12 mouse cellular contexts compared by ENCODE assay signal in genomic region chr10:70800736-70801306, GRCm38 (mm10).
DNase-seq lines count a peak whose midpoint lies in the region; ATAC-seq lines count a peak whose summit lies in the region.
"Had no signal": no experiment of that assay in that cellular context is flagged by ENCODE, and none has a peak within 500 bp of the region (broad histone marks: within the 10 kb centered on the region; RNA-seq: fewer than 3 reads in every experiment).

No protein-coding gene starts in this region.

- 68% methylated on average over 11 of the region's 11 CpGs for WGBS in forebrain, embryonic 16.5 days
- WGBS in midbrain, embryonic 16.5 days, result 76% methylated on average over 11 of the region's 11 CpGs
- 66% methylated on average over 11 of the region's 11 CpGs for WGBS in liver, embryonic 11.5 days

- H3K36me3 ChIP-seq in forebrain, embryonic 16.5 days (ENCODE audit: control insufficient read depth, insufficient read depth), result no peaks in the 10 kb centered on the region
- no peaks in the 10 kb centered on the region for H3K36me3 ChIP-seq in midbrain, embryonic 16.5 days (ENCODE audit: control insufficient read depth, insufficient read depth, low read length)
- no peaks in the 10 kb centered on the region for H3K36me3 ChIP-seq in liver, embryonic 11.5 days (ENCODE audit: control insufficient read depth, insufficient read depth, low read length)
- H3K36me3 ChIP-seq: limb, embryonic 13.5 days; stomach, embryonic 15.5 days had no signal

- no peak overlapping the region for H3K4me3 ChIP-seq in forebrain, embryonic 16.5 days (replicated peaks; ENCODE audit: low read length)
- no peak overlapping the region for H3K4me3 ChIP-seq in midbrain, embryonic 16.5 days (ENCODE audit: low read depth, low read length)
- no peak overlapping the region for H3K4me3 ChIP-seq in liver, embryonic 11.5 days (ENCODE audit: low read depth, low read length)
- H3K4me3 ChIP-seq: erythroblast, embryonic 14.5 days; limb, embryonic 13.5 days; myocyte; stomach, embryonic 15.5 days had no signal

- no peaks in the 10 kb centered on the region for H3K9me3 ChIP-seq in forebrain, embryonic 16.5 days (ENCODE audit: control insufficient read depth, low read length)
- H3K9me3 ChIP-seq in midbrain, embryonic 16.5 days (replicated peaks; ENCODE audit: control insufficient read depth, low read length, poor library complexity, severe bottlenecking), result no peaks in the 10 kb centered on the region
- H3K9me3 ChIP-seq in liver, embryonic 11.5 days (ENCODE audit: control insufficient read depth, low read length), result peaks cover 2% of the 10 kb centered on the region; the same call in 1 of the 2 replicates
- H3K9me3 ChIP-seq: limb, embryonic 13.5 days; stomach, embryonic 15.5 days had no signal

- peak overlapping the region; percentile 9 for H3K4me2 ChIP-seq in forebrain, embryonic 16.5 days (ENCODE audit: low read length)
- H3K4me2 ChIP-seq in midbrain, embryonic 16.5 days (ENCODE audit: low read length), result no peak overlapping the region
- H3K4me2 ChIP-seq in liver, embryonic 11.5 days, result no peak overlapping the region
- H3K4me2 ChIP-seq: limb, embryonic 13.5 days; stomach, embryonic 15.5 days had no signal

- DNase-seq in kidney, adult 11 months, result peak; percentile 52
- DNase-seq in kidney, adult 18-20 months, result no peak
- DNase-seq in kidney, adult 8-10 months, result peak; percentile 38 to 48
- no peak for DNase-seq in liver, embryonic 11.5 days (ENCODE audit: low spot score)
- no peak for DNase-seq in adrenal gland, postnatal 4 days (ENCODE audit: low spot score in 2 of 2)
- no peak for DNase-seq in retina, postnatal 1 day

- peaks cover 9% of the 10 kb centered on the region for H3K4me1 ChIP-seq in forebrain, embryonic 16.5 days (replicated peaks; ENCODE audit: control insufficient read depth, insufficient read depth, low read length)
- peaks cover 3% of the 10 kb centered on the region; the same call in 1 of the 2 replicates for H3K4me1 ChIP-seq in midbrain, embryonic 16.5 days (ENCODE audit: control insufficient read depth, insufficient read depth, low read length)
- no peaks in the 10 kb centered on the region for H3K4me1 ChIP-seq in liver, embryonic 11.5 days (replicated peaks; ENCODE audit: control insufficient read depth, insufficient read depth, low read length)
- H3K4me1 ChIP-seq: stomach, embryonic 15.5 days had no signal

- H3K27ac ChIP-seq in forebrain, embryonic 16.5 days (ENCODE audit: low read length), result peak overlapping the region; percentile 45
- 0 out of 2 replicates have a peak overlapping the region, but pooled peaks have one; percentile 6 for H3K27ac ChIP-seq in midbrain, embryonic 16.5 days (ENCODE audit: low read length)
- H3K27ac ChIP-seq in liver, embryonic 11.5 days (ENCODE audit: low read depth, low read length), result no peak overlapping the region
- H3K27ac ChIP-seq: limb, embryonic 13.5 days; stomach, embryonic 15.5 days had no signal

- H3K9ac ChIP-seq in forebrain, embryonic 16.5 days (replicated peaks; ENCODE audit: low read depth, low read length), result no peak overlapping the region
- H3K9ac ChIP-seq in midbrain, embryonic 16.5 days (ENCODE audit: low read depth, low read length), result no peak overlapping the region
- no peak overlapping the region for H3K9ac ChIP-seq in liver, embryonic 11.5 days (ENCODE audit: low read depth, low read length)
- H3K9ac ChIP-seq: limb, embryonic 13.5 days; stomach, embryonic 15.5 days had no signal

- no peaks in the 10 kb centered on the region for H3K27me3 ChIP-seq in forebrain, embryonic 16.5 days (replicated peaks; ENCODE audit: control insufficient read depth, insufficient read depth, low read length)
- H3K27me3 ChIP-seq in midbrain, embryonic 16.5 days (ENCODE audit: control insufficient read depth, insufficient read depth, low read depth, low read length), result no peaks in the 10 kb centered on the region
- no peaks in the 10 kb centered on the region for H3K27me3 ChIP-seq in liver, embryonic 11.5 days (replicated peaks; ENCODE audit: control insufficient read depth, insufficient read depth, low read length)
- H3K27me3 ChIP-seq: limb, embryonic 13.5 days; stomach, embryonic 15.5 days had no signal

- peak; percentile 78 for ATAC-seq in forebrain, embryonic 16.5 days
- peak; percentile 36 for ATAC-seq in midbrain, embryonic 16.5 days
- no peak for ATAC-seq in liver, embryonic 11.5 days (replicated peaks; ENCODE audit: low FRiP score)

Comparison
In these comparisons a context has a peak if more than half of its experiments do, and no peak if none do; other contexts are left out.
1. DNase-seq: peak in kidney, adult 11 months (single experiment) and kidney, adult 8-10 months (2 of 2); none in kidney, adult 18-20 months (single experiment), liver, embryonic 11.5 days (single experiment), adrenal gland, postnatal 4 days (0 of 2) and retina, postnatal 1 day (single experiment).